Mouse (Mus musculus) adrenal gland (tissue): ENCODE results near the gene Shld2.
"Not testable (repeated sequence)": the region's sequence is repeated elsewhere in the genome, so short reads cannot be mapped to it uniquely, and the experiment has no call there.

Experiments
- intact Hi-C: fragments of 180-260 bp; cut with DNase I; formaldehyde crosslinking; loops from one replicate; pipeline ENCODE4 v1.15.1; 2025

The Shld2 gene

GRCm38 (mm10) chr14:34288396-34288795 is 21.9 kb downstream of the Shld2 start:
- intact Hi-C loops, result no loop called here

DNA sequence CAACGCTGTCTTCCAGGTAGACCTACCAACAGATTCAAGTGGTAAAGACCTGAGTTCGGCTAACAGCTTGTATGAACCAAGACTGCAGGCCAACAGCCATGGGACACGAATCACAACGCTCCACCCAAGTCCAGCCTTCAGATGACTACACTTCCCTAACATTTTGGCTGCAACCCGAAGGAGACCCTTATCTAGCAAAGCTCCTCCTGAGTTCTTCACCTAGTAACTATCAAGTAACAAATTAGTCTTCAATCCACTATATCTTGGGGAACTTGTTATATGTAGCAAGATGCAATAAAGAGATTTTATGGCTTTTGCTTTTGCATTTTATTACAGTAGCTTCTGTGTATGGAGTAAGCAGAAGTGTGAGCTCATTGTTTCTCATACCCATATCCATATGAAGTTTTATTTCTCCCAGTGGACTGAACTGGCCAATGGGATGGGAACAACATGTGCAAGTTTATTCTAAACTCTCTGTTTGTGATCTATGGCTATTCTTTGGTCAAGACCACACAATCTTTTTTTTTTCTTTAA is 28.5 kb downstream of the Shld2 start:
- intact Hi-C loops, result no loop called here

DNA sequence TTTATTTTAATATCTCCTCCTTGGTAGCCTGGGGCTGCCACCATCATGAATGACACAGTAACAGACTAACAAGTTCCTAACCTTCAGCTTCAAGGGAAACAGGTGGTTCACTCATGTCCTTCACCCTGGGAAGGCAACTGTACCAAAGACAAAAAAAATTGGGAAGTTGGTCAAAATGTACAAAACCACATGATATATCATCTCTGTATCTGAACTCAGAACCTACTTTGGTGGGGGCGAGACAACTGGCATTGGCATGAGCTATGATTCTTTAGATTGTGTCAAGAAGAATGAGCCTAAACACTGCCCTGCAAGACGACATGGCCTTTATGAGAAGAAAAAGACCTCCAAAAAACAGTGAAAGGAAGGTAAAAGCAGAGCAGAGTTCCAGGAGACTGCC is 29.5 kb downstream of the Shld2 start:
- intact Hi-C loops, result no loop called here

DNA sequence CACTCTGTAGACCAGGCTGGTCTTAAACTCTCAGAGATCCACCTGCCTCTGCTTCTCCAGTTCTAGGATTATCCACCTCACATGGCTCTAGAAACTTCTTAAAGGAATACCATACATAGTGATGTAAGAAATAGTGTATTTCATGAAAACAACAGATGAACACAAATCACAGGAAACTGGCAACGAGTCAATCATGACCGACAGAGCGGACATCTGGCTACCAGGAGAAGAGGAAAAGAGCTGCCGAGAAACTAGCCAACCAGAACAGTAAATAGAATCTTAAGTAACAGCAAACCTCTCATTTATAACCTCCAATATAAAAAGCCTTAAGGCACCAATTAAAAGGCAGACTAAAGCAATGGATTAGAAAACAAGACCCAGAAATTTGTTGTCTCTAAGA is 30.6 kb downstream of the Shld2 start:
- intact Hi-C loops, result loop anchor here (5.0 kb wide), 1 partner anchor 33 kb away; the partner anchor contains the start of genes Glud1 and Shld2

DNA sequence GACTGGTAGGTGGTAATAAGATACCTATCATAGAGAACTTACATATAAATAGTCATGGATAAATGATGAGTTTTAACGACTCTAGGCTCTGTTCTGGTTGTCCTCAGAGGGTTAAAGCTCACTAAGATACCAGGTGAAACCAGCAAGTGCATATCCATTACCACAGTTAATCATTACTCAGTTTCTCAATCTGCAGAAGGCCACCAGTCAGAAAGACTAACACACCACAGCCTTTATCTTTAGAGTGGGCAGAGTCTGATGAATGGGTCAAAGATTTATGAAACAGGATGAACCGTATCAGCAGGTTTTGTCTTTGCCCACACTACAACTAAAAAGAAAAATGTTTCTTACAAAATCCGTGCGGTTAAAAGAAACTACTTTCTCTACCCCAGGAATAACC is 35.1 kb downstream of the Shld2 start:
- intact Hi-C loops, result loop anchor here (5.0 kb wide), 1 partner anchor 37 kb away; the partner anchor contains the start of genes Glud1 and Shld2

GRCm38 (mm10) chr14:34274141-34274540 is 36.2 kb downstream of the Shld2 start:
- intact Hi-C loops, result no loop called here

DNA sequence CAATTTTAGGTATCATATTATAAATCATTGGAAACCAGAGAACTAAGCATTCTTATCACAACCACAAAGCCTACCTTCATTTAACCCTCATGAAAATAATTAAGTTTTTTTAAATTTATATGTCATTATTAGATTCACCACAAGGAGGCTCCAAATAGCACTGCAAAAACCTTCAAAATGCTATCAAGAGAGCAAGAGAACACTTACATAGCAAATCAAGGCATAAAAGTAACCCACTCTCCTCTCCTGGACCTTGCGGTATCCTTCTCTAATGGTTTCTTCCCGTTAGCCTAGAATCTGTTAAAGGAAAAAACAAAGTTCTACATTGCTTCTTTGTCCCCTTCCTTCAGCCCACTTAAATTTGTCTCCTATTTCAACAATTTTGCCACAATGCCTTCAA is 37.0 kb downstream of the Shld2 start:
- intact Hi-C loops, result loop anchor here (1.0 kb wide), 1 partner anchor 90 kb away; no protein-coding TSS in a partner anchor

- intact Hi-C loops, result no loop called here
Observed at GRCm38 (mm10) chr14:34268046-34268445, 42.2 kb downstream of the Shld2 start.

DNA sequence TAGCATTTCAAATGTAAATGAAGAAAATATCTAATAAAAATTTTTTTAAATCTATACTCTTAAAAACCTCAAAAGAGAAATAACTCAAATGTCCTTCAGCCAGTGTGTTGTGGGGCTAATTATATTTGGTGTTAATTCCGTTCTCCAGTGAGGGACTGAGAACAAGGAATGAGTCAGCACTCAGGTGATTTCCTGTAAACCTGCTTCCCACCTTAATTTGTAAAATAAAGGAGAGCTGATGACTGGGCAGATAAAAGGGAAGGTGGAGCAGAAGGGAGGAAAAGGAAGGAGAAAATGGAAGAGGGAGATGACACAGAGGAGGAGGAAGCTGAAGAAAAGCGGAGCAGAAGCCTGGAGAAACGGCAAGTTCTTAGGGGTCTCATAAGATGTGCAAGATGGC is 51.8 kb downstream of the Shld2 start:
- intact Hi-C loops, result not testable (repeated sequence)

DNA sequence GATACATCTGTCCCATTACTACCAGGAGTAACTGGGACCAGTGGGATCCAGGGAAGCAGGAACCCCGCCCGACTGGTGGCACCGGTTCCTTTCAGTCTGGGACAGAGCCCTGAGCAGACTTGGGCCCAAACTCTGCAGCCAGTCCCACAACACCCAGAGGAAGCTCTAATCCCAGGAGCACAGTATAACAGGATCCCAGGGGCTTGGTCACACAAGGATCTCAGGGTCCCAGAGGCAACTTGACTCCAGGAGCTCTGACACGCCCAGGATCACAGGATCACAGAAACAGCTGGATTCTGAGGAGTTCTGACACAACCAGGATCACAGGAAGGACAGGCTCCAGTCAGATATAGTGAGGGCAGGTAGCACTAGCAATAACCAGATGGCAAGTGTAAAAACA is 57.0 kb downstream of the Shld2 start:
- intact Hi-C loops, result no loop called here

- intact Hi-C loops, result no loop called here
Observed at GRCm38 (mm10) chr14:34252470-34253145, 57.7 kb downstream of the Shld2 start.

DNA sequence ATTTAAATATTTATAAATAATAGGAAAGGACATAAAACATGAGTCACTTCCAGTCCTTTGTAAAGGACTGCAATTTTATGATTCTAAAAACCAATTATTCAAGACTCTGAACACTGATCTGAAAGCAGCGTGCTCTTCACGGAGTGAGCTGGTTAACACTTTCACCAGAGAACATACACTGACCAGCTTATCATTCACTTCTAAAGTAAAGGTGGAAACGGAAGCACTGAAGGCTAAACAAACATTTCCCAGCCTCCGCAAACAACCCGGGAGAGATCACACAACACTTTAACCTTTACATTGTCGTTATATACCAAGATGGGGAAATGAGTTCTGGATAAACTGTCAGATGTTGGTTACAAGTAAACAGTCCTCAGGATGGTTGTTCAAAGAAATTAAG is 69.6 kb downstream of the Shld2 start:
- intact Hi-C loops, result no loop called here

- intact Hi-C loops, result no loop called here
Observed at GRCm38 (mm10) chr14:34240263-34240662, 70.0 kb downstream of the Shld2 start.

GRCm38 (mm10) chr14:34234630-34235380 is 75.5 kb downstream of the Shld2 start:
- intact Hi-C loops, result loop anchor here (2.0 to 5.0 kb wide), 2 partner anchors 38 to 154 kb away; no protein-coding TSS in a partner anchor

- intact Hi-C loops, result loop anchor here (2.0 to 5.0 kb wide), 2 partner anchors 37 to 153 kb away; no protein-coding TSS in a partner anchor
Observed at GRCm38 (mm10) chr14:34233846-34234245, 76.4 kb downstream of the Shld2 start.

- intact Hi-C loops, result loop anchor here (5.0 kb wide), 1 partner anchor 36 kb away; no protein-coding TSS in a partner anchor
Observed at GRCm38 (mm10) chr14:34232866-34233680, 77.2 kb downstream of the Shld2 start.

- intact Hi-C loops, result loop anchor here (5.0 kb wide), 1 partner anchor 35 kb away; no protein-coding TSS in a partner anchor
Observed at GRCm38 (mm10) chr14:34232340-34232739, 78.0 kb downstream of the Shld2 start.

- intact Hi-C loops, result no loop called here
Observed at GRCm38 (mm10) chr14:34228830-34229506, 81.3 kb downstream of the Shld2 start.

DNA sequence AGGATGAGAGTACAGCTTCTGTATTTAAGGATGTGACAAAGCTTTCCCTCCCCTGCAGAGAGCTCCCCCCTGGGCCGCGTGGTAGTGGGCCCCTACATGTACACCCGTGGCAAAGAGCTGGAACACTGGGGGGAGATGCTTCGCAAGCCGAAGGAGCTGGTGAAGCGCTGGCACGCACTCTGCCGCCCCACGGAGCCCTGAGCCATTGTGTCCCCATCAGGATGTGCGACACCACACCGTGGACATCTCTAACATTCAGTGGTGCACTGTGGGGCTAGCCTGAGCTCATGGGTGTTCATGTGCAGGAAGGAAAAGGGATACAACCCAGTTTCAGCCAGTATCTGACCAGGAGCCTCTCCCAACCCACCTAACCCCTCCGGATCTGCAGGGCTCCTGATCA is 82.3 kb downstream of the Shld2 start:
- intact Hi-C loops, result no loop called here

DNA sequence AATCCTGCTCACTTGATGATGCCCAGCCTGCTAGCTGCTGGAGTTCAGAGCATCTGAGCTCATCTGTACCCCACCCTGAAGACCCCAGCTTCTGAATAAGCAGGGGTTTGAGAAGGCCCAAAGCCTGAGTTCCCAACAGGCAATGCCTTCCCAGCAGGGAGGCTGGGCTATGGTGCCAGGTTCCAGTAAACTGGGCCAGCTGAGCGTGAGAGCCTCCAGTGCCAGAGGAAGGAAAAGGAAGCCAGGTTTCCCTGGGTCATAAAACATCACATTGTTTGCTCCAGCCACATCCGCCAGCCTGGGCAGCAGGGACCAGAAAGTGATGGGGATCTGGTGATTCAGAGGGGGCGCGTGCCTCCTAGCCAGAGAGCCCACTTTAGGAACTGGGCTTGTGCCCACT is 83.7 kb downstream of the Shld2 start:
- intact Hi-C loops, result no loop called here

- intact Hi-C loops, result no loop called here
Observed at GRCm38 (mm10) chr14:34225986-34226385, 84.3 kb downstream of the Shld2 start.
